Mouse (Mus musculus) hindbrain, embryonic 14.5 days (tissue): ENCODE results near the gene Slfn8. TPM values are rescaled to one million over a fixed set of nuclear protein-coding genes. Genes with fewer than 3 reads are reported as not detected.
"Not testable (repeated sequence)": the region's sequence is repeated elsewhere in the genome, so short reads cannot be mapped to it uniquely, and the experiment has no call there.

Experiments
- ATAC-seq: fragments of 200-750 bp; cut with Nextera tagmentation; 2 replicates; pipeline ENCODE4 v1.8.0; 2017; ENCODE audit warnings: moderate number of reproducible peaks, mild to moderate bottlenecking, moderate TSS enrichment, moderate library complexity; ENCODE audit not compliant: low FRiP score
- DNase-seq: peaks from one replicate; pipeline ENCODE4 v3.0.0-alpha.2; 2015; ENCODE audit warnings: low spot score
- H3K27ac ChIP-seq: fragments of 300-500 bp; sonication (generic); 2 replicates; pipeline ENCODE4 v1.5.1; 2014; ENCODE audit warnings: mild to moderate bottlenecking, moderate library complexity
- H3K27me3 ChIP-seq: fragments of 300-500 bp; sonication (generic); 2 replicates; pipeline ENCODE4 v1.6.1; 2014; ENCODE audit warnings: mild to moderate bottlenecking, low read length, mixed read lengths; ENCODE audit not compliant: control insufficient read depth, insufficient read depth
- H3K36me3 ChIP-seq: fragments of 300-500 bp; sonication (generic); replicated peaks from 2 replicates; pipeline ENCODE4 v1.6.1; 2014; ENCODE audit not compliant: control insufficient read depth, insufficient read depth
- H3K4me1 ChIP-seq: fragments of 300-500 bp; sonication (generic); replicated peaks from 2 replicates; pipeline ENCODE4 v1.6.1; 2014; ENCODE audit warnings: antibody characterized with exemption, low read length, mixed read lengths; ENCODE audit not compliant: control insufficient read depth, insufficient read depth
- H3K4me2 ChIP-seq: fragments of 300-500 bp; sonication (generic); replicated peaks from 2 replicates; pipeline ENCODE4 v1.6.1; 2014; ENCODE audit warnings: mild to moderate bottlenecking, moderate library complexity
- H3K4me3 ChIP-seq: fragments of 300-500 bp; sonication (generic); replicated peaks from 2 replicates; pipeline ENCODE4 v1.5.1; 2014; ENCODE audit warnings: mild to moderate bottlenecking, low read length
- H3K9ac ChIP-seq: fragments of 300-500 bp; sonication (generic); 2 replicates; pipeline ENCODE4 v1.6.1; 2014
- H3K9me3 ChIP-seq: fragments of 300-500 bp; sonication (generic); 2 replicates; pipeline ENCODE4 v1.6.1; 2016; ENCODE audit warnings: low read length; ENCODE audit not compliant: control insufficient read depth
- WGBS: fragments of 180-500 bp; shearing (Covaris S2); extraction: QIAGEN DNeasy Blood & Tissue Kit; methylation state at CpG from one replicate; pipeline ENCODE4 v1.1.7; 2014; 5-methylcytosine and 5-hydroxymethylcytosine counted together
- polyA plus RNA-seq: library from polyadenylated mRNA; unstranded; fragments of >200 nt; fragmentation: Nextera tagmentation; extraction: Ambion mirVana; gene quantifications from 2 replicates; pipeline ENCODE4 v1.2.1, GENCODE M21; 2014

The Slfn8 gene
- polyA plus RNA-seq, 1 experiment from 2014 or later: 0.27 TPM

DNA sequence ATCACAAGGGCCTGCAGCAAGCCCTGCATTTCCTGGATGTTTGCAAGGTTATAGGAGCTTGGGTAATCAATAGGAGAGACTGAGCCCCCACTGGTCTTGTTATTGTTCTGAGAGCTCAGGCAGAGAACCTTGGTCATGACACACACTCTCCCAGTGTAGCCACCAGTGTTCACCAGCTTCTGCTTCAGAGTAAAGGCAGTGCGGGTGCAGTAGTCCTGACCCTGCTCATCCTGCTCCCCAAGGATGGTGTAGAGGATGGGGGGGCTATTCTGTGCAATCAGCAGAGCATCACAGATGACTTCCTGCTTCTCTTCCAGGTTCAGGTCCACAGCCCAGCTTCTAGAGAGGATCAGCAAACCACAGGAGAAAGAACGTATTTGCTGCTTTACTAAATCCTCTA, 38.2 kb downstream of the Slfn8 start:
- not testable (repeated sequence) for H3K36me3 ChIP-seq, H3K27ac ChIP-seq, H3K4me3 ChIP-seq, H3K9ac ChIP-seq, ATAC-seq, H3K4me1 ChIP-seq, H3K9me3 ChIP-seq, DNase-seq, H3K27me3 ChIP-seq, H3K4me2 ChIP-seq
- WGBS: 96% methylated on average over 2 of the region's 2 CpGs

DNA sequence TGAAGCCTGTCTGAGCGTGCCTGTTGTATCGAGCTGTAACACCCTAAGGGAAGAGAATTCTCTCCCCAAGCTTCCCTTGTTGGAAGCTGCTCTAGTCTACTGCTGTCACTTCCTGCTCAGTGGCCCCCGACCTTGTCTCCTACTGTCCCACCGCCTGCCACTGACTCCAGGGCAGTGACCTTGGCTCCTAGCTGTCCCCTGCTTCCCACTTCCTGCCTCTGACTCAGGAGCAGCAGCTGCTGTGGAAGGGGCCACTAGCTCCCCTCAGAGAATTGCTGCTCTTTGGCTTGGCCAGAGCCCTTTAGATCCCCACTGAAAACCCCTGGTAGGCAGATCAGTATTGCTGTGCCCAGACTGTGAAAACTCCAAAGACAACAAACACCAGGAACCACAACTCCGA, 46.7 kb downstream of the Slfn8 start:
- Histone ChIP-seq H3K36me3 (no peaks in the 10 kb centered on the region), H3K27me3 (no peaks in the 10 kb centered on the region; the same call in 1 of the 2 replicates), H3K9me3 (no peaks in the 10 kb centered on the region), H3K4me1 (peaks cover 9% of the 10 kb centered on the region; the same call in 1 of the 2 replicates), H3K27ac (no peak overlapping the region), H3K9ac (no peak overlapping the region), H3K4me2 (no peak overlapping the region), H3K4me3 (no peak overlapping the region)
- ATAC-seq (no peak), DNase-seq (no peak)
- 64% methylated on average over 5 of the region's 5 CpGs for WGBS

GRCm38 (mm10) chr11:82971590-82971974, 49.0 kb downstream of the Slfn8 start:
- peak overlapping the region; percentile 52; the same call in 1 of the 2 replicates for H3K27ac ChIP-seq
- H3K4me1 ChIP-seq: peaks cover 9% of the 10 kb centered on the region; the same call in 1 of the 2 replicates
- H3K27me3 ChIP-seq: no peaks in the 10 kb centered on the region; the same call in 1 of the 2 replicates
- peak overlapping the region; percentile 22 for H3K4me3 ChIP-seq
- peak overlapping the region; percentile 17; the same call in 1 of the 2 replicates for H3K9ac ChIP-seq
- H3K36me3 ChIP-seq: no peaks in the 10 kb centered on the region
- peak overlapping the region; percentile 44 for H3K4me2 ChIP-seq
- H3K9me3 ChIP-seq: no peaks in the 10 kb centered on the region
- DNase-seq (no peak), ATAC-seq (no peak)
- 61% methylated on average over 9 of the region's 11 CpGs for WGBS

DNA sequence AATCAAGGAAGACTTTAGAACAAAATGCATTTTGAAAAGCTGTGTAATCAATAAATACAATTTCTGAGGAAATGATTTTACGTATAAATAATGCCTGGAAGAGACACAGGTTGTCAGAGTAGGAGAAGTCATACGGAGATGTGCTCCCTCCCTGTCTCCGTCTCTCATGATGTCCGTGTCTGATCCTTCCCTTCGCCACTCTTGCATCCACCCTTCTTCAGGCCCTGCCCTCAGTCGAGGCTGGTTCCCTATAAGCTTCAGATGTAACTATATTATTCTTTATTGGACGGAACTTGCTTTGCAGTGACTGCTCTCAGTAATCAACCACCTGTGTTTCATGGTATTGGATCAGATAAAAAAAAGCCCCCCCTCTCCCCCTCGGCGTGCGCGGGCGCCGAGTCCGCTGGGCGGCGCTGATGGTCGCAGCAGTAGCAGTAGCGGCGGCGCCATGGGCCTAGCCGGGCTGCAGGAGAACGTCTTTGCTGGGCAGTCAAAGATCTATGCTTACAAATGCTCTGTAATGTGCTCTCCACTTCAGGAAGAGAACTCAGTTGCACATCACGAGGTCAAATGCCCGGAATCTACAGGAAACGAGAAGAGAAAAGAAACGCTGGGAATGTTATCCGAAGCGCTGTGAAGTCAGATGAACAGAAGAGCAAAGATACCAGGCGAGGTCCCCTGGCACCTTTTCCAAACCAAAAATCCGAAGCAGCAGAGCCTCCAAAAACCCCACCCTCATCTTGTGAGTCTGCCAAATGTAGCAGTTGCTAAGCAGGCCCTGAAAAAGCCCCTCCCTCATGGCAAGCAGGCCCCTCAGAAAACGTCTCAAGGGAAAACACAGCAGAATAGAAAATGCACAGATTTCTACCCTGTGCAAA, 49.7 kb downstream of the Slfn8 start:
- Histone ChIP-seq H3K9me3 (no peaks in the 10 kb centered on the region), H3K9ac (peak overlapping the region; percentile 17), H3K27ac (peak overlapping the region; percentile 52), H3K4me1 (peaks cover 9% of the 10 kb centered on the region; the same call in 1 of the 2 replicates), H3K36me3 (no peaks in the 10 kb centered on the region), H3K4me2 (peak overlapping the region; percentile 44), H3K4me3 (peak overlapping the region; percentile 22), H3K27me3 (no peaks in the 10 kb centered on the region; the same call in 1 of the 2 replicates)
- DNase-seq: peak; percentile 75
- 9% methylated on average over 31 of the region's 31 CpGs for whole genome bisulfite sequencing
- peak; percentile 65; the same call in 1 of the 2 replicates for ATAC-seq

DNA sequence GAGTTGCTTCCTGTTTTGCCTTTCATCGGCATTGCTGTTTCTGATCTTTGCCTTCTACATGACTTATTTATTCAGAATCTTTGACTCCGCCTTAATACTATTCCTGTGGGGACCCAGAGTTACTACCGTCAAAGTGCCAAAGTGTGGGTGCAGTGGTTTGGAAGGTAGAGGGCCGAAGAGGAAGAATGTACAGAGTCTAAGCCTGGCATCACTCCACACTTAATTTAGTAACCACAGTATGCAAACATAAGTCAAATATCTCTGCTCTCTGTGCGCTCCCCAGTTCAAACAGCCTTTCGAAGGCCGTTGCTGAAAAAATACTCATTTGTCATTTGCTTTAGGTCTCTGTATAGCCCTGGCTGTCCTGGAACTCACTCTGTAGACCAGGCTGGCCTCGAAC, 58.4 kb downstream of the Slfn8 start:
- WGBS: 89% methylated on average over 8 of the region's 8 CpGs
- Histone ChIP-seq H3K27ac (no peak overlapping the region), H3K27me3 (no peaks in the 10 kb centered on the region), H3K4me3 (no peak overlapping the region), H3K36me3 (no peaks in the 10 kb centered on the region), H3K4me1 (no peaks in the 10 kb centered on the region), H3K9ac (no peak overlapping the region), H3K9me3 (no peaks in the 10 kb centered on the region), H3K4me2 (no peak overlapping the region)
- ATAC-seq (no peak), DNase-seq (no peak)

DNA sequence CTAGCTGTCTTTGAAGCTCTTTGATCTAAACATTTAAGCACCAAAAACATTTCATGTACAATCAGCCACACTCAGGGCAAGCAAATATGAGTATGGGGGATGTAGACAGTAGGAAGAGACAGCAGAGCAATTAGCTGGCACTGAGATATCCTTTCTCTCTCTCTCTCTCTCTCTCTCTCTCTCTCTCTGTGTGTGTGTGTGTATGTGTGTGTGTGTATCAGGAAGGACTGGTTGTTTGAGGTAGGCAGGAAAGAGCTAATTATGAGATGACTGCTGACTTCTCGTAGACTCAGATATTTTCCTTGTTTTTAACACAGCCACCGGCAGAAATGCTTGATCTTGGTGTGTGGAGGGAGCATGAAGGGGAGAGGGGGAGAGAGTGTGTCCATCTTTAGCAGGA, 58.9 kb downstream of the Slfn8 start:
- no peak for DNase-seq
- WGBS: 82% methylated on average over 2 of the region's 2 CpGs
- Histone ChIP-seq H3K9me3 (no peaks in the 10 kb centered on the region), H3K27ac (no peak overlapping the region), H3K27me3 (no peaks in the 10 kb centered on the region), H3K4me3 (no peak overlapping the region), H3K4me1 (no peaks in the 10 kb centered on the region), H3K4me2 (no peak overlapping the region), H3K9ac (no peak overlapping the region), H3K36me3 (no peaks in the 10 kb centered on the region)
- ATAC-seq: no peak

DNA sequence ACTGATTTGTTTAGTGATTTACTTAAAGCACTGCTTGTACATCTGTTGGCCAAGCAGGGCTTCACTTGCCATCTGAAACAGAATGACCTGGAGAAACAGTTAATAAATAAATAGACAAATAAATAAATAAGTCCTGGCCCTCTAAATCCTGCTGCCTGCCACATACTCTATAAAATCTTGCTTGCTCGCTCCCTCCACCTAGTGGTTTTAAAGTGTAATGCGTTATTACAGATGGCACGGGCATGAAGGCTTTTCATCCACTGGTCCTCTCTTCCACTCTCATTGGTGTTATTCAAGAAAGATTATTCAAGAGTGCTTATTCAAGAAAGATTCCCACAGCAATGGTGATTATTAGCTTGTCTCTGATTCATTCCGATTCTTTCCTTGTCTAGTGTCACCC, 61.0 kb downstream of the Slfn8 start:
- Histone ChIP-seq H3K9ac (no peak overlapping the region), H3K4me3 (no peak overlapping the region), H3K4me2 (no peak overlapping the region), H3K36me3 (no peaks in the 10 kb centered on the region), H3K27me3 (no peaks in the 10 kb centered on the region), H3K4me1 (no peaks in the 10 kb centered on the region), H3K27ac (no peak overlapping the region), H3K9me3 (no peaks in the 10 kb centered on the region)
- 17% methylated on average over 4 of the region's 4 CpGs for WGBS
- ATAC-seq (no peak), DNase-seq (no peak)

GRCm38 (mm10) chr11:82956925-82957324, 63.7 kb downstream of the Slfn8 start:
- Histone ChIP-seq H3K27me3 (peaks cover 16% of the 10 kb centered on the region), H3K4me3 (no peak overlapping the region), H3K4me1 (no peaks in the 10 kb centered on the region), H3K27ac (no peak overlapping the region), H3K4me2 (no peak overlapping the region), H3K9me3 (no peaks in the 10 kb centered on the region), H3K9ac (no peak overlapping the region), H3K36me3 (no peaks in the 10 kb centered on the region)
- ATAC-seq: no peak
- 74% methylated on average over 10 of the region's 10 CpGs for WGBS
- DNase-seq: no peak

DNA sequence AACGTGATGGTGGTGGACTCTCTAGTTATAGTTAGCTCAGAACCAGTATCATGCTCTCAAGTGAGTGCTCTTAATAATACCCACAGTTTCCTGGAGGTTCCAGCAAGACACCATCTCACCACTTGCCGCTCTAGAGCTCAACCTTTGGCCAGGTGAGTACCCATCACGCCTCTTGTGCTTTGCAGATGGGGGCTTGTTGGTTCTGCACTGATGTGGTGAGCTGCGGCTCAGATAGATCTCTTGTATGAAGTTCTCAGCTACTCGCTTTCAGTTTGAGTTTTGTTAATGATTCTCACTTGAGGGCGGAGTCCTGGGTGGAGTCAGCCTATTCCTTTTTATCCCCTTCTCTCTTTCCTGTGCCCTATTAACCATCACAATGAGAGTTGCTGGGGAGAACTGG, 66.0 kb downstream of the Slfn8 start:
- H3K9ac ChIP-seq: no peak overlapping the region
- DNase-seq: no peak
- H3K4me2 ChIP-seq: no peak overlapping the region
- no peak overlapping the region for H3K27ac ChIP-seq
- H3K4me3 ChIP-seq: no peak overlapping the region
- ATAC-seq: no peak
- H3K27me3 ChIP-seq: peaks cover 39% of the 10 kb centered on the region
- H3K9me3 ChIP-seq: no peaks in the 10 kb centered on the region
- H3K4me1 ChIP-seq: no peaks in the 10 kb centered on the region
- H3K36me3 ChIP-seq: no peaks in the 10 kb centered on the region
- WGBS: 83% methylated on average over 6 of the region's 6 CpGs
